Mouse (Mus musculus): ENCODE data around the gene Gm21746.
"Not testable (repeated sequence)": the region's sequence is repeated elsewhere in the genome, so short reads cannot be mapped to it uniquely, and the experiment has no call there.

Gm21746 gene

DNA sequence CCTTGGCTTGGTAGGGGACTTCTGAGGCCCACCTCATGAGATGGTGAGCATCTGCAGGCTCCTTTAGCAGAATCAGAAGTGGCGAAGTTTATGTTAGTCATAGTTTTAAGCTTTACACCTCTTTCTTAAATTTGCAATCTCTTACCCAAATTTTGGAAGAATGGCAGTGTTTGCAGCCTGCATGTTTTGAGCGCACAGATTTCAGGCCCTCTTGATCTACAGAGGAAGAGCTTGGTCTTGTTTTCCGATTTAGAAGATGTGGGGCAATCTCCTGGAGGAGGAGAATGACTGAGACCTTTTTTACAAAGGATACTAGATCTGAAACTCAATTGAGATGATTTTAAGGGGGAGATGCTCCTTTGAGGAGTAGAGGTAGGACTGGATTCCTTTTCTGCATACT lies at the start of gene Gm21746:
TSS of gene Gm21746 (minus strand) at position 101 of the 400 bp plus-strand sequence.
- DNase-seq = not testable (repeated sequence)

- not testable (repeated sequence) for DNase-seq
Measured at GRCm38 (mm10) chrY:6266798-6267197, 29.0 kb upstream of the Gm21746 start, which contains the start of gene Gm20873. TSS of gene Gm20873 (plus strand) at chrY:6267098.
